ENCODE assay signal across 10 mouse cellular contexts in the genomic region with DNA sequence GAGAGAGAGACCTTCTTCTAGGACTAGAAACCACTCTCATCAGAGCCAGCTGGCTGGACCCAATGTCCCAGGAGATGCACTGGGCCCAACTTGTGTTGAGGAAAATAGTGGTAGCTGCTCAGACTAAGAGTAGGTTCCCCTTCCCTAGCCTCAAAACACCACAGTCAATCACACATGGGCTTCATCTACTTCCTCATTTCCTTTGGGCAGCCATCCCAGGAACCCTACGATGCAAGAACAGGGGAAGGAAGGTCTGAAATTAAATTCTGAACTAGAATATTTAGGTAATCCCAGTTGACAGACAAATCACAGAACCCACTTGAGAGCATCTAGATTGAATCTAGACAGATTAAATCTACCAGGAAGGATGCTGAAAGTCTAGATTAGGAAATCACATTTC. TPM values are rescaled to one million over a fixed set of nuclear protein-coding genes. Genes with fewer than 3 reads are reported as not detected.
DNase-seq lines count a peak whose midpoint lies in the region; ATAC-seq and TF ChIP-seq lines count a peak whose summit lies in the region.
"Had no signal": no experiment of that assay in that cellular context is flagged by ENCODE, and none has a peak within 500 bp of the region (broad histone marks: within the 10 kb centered on the region; RNA-seq: fewer than 3 reads in every experiment).

No protein-coding gene starts in this region.

- no peak for TF ChIP-seq EP300 in ES-Bruce4 (IDR thresholded peaks at IDR 0.05; ENCODE audit: insufficient read depth, low read depth, low read length)

- no peak for ATAC-seq in kidney, embryonic 15.5 days (replicated peaks; ENCODE audit: low FRiP score)
- peak; percentile 60; the same call in 1 of the 2 replicates for ATAC-seq in neutrophil, adult 5-6 weeks (ENCODE audit: extremely low read depth, insufficient number of reproducible peaks, low FRiP score, poor library complexity, severe bottlenecking)
- ATAC-seq in neural tube, embryonic 15.5 days (ENCODE audit: low FRiP score), result no peak
- ATAC-seq: forebrain, embryonic 14.5 days had no signal

- H3K27me3 ChIP-seq in kidney, embryonic 15.5 days, result no peaks in the 10 kb centered on the region
- no peaks in the 10 kb centered on the region for H3K27me3 ChIP-seq in ES-Bruce4 (ENCODE audit: control insufficient read depth, insufficient read depth, low read length, poor library complexity, severe bottlenecking)
- H3K27me3 ChIP-seq in neural tube, embryonic 15.5 days (replicated peaks), result no peaks in the 10 kb centered on the region; the same call in 1 of the 2 replicates
- H3K27me3 ChIP-seq: embryonic facial prominence, embryonic 15.5 days had no signal

- H3K4me2 ChIP-seq in kidney, embryonic 15.5 days, result no peak overlapping the region
- H3K4me2 ChIP-seq in neural tube, embryonic 15.5 days, result no peak overlapping the region
- H3K4me2 ChIP-seq: embryonic facial prominence, embryonic 15.5 days had no signal

- DNase-seq in kidney, postnatal 14 days, result no peak
- DNase-seq in NIH3T3 (ENCODE audit: low read depth), result peak; percentile 26
- no peak for DNase-seq in urinary bladder, postnatal 25 days (ENCODE audit: low spot score)
- DNase-seq: thymus, postnatal 25 days had no signal

- no peak overlapping the region for H3K4me3 ChIP-seq in kidney, embryonic 15.5 days (replicated peaks)
- H3K4me3 ChIP-seq in ES-Bruce4 (ENCODE audit: low read depth, low read length), result no peak overlapping the region
- no peak overlapping the region for H3K4me3 ChIP-seq in neural tube, embryonic 15.5 days (replicated peaks)
- H3K4me3 ChIP-seq: embryonic facial prominence, embryonic 15.5 days had no signal

- no peaks in the 10 kb centered on the region for H3K36me3 ChIP-seq in kidney, embryonic 15.5 days
- H3K36me3 ChIP-seq in ES-Bruce4 (ENCODE audit: control insufficient read depth, insufficient read depth, low read length, poor library complexity, severe bottlenecking), result peaks cover under 1% of the 10 kb centered on the region; the same call in 1 of the 2 replicates
- H3K36me3 ChIP-seq in neural tube, embryonic 15.5 days, result no peaks in the 10 kb centered on the region
- H3K36me3 ChIP-seq: embryonic facial prominence, embryonic 15.5 days had no signal

- TF ChIP-seq CTCF in ES-Bruce4 (IDR thresholded peaks at IDR 0.05; ENCODE audit: low read depth, low read length), result no peak

- H3K4me1 ChIP-seq in kidney, embryonic 15.5 days, result peaks cover 33% of the 10 kb centered on the region
- peaks cover 7% of the 10 kb centered on the region for H3K4me1 ChIP-seq in ES-Bruce4 (ENCODE audit: control insufficient read depth, insufficient read depth, low read length)
- H3K4me1 ChIP-seq in neural tube, embryonic 15.5 days, result 0 out of 2 replicates have a peak, but pooled peaks cover 7% of the 10 kb centered on the region

- peak overlapping the region; percentile 41; the same call in 1 of the 2 replicates for H3K27ac ChIP-seq in kidney, embryonic 15.5 days
- peak overlapping the region; percentile 89; the same call in 1 of the 2 replicates for H3K27ac ChIP-seq in ES-Bruce4 (ENCODE audit: insufficient read depth, low read length)
- no peak overlapping the region for H3K27ac ChIP-seq in neural tube, embryonic 15.5 days (replicated peaks)
- H3K27ac ChIP-seq: embryonic facial prominence, embryonic 15.5 days had no signal

- 45% methylated on average over 1 of the region's 1 CpGs for WGBS in kidney, embryonic 15.5 days
- 81% methylated on average over 1 of the region's 1 CpGs for WGBS in neural tube, embryonic 15.5 days

- no peak for TF ChIP-seq POLR2A in ES-Bruce4 (IDR thresholded peaks at IDR 0.05; ENCODE audit: insufficient read depth, low read length)

- no peak overlapping the region for H3K9ac ChIP-seq in kidney, embryonic 15.5 days
- no peak overlapping the region for H3K9ac ChIP-seq in ES-Bruce4 (ENCODE audit: low read depth, poor library complexity, severe bottlenecking)
- H3K9ac ChIP-seq in neural tube, embryonic 15.5 days (replicated peaks), result no peak overlapping the region
- H3K9ac ChIP-seq: embryonic facial prominence, embryonic 15.5 days had no signal

- no peaks in the 10 kb centered on the region for H3K9me3 ChIP-seq in kidney, embryonic 15.5 days (replicated peaks)
- H3K9me3 ChIP-seq in ES-Bruce4 (replicated peaks; ENCODE audit: control insufficient read depth, insufficient read depth, low read length, poor library complexity, severe bottlenecking), result no peaks in the 10 kb centered on the region
- no peaks in the 10 kb centered on the region for H3K9me3 ChIP-seq in neural tube, embryonic 15.5 days (replicated peaks)
- H3K9me3 ChIP-seq: embryonic facial prominence, embryonic 15.5 days had no signal

RNA-seq across cellular contexts. Expression of a gene that starts 56.8 kb away (rescaled TPM):
- 39.1 and 41.5 TPM in 2 replicates for polyA plus RNA-seq in kidney, embryonic 15.5 days (2015; fragmentation: Nextera tagmentation; extraction: Ambion mirVana)
- 99.7 and 130 TPM in 2 replicates for polyA plus RNA-seq in ES-Bruce4 (2011; ENCODE audit: insufficient read depth, insufficient read length, low read depth, missing spikeins)
- 42.1 and 46.0 TPM in 2 replicates for total RNA-seq in neutrophil, adult 5-6 weeks (2017)
- polyA plus RNA-seq in neural tube, embryonic 15.5 days (2015; fragmentation: Nextera tagmentation; extraction: Ambion mirVana), result 27.8 and 29.0 TPM in 2 replicates
